Mouse (Mus musculus): ENCODE data around the gene Mmp9.

DNA sequence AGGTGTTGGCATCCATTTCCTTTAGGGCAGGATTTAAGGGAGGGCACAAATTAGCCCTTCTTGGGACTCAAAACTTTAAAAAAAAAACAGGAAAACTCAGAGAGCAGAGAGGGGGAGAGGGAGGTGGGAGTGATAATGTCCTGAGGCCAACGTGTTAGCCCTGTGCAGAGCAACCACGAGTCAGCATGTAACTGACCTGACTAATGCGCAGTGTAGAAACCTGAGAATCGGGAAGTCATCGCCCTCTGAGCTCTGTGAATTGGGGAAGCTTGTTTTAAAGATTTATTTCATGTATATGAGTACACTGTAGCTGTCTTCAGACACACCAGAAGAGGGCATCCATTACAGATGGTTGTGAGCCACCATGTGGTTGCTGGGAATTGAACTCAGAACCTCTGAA is 23.8 kb upstream of the Mmp9 start:
- TF ChIP-seq CTCF (IDR thresholded peaks at IDR 0.05; ENCODE audit: control insufficient read depth, insufficient read depth, insufficient read length) (no peak), CEBPB (IDR thresholded peaks at IDR 0.05; ENCODE audit: low read depth) (no peak), MAX (IDR thresholded peaks at IDR 0.05) (no peak), MYOD1 (IDR thresholded peaks at IDR 0.05; ENCODE audit: control insufficient read depth, insufficient read length, low read depth) (no peak)
